Mouse (Mus musculus): ENCODE measurements at regions not wholly inside any gene's neighbourhood (a gene's known extent, or its start where the extent isn't known, plus 50 kb on each side); places are given as distances from the start of the nearest gene placed in this dataset.
A peak's percentile ranks its signal among the peaks of the same experiment; 100 is the strongest.

GRCm38 (mm10) chr1:100551293-100551692, 778.7 kb downstream of the Cntnap5b start:
- no peak for DNase-seq (ENCODE audit: low read depth, low spot score)

- peak; percentile 61 for DNase-seq (ENCODE audit: low read depth, low spot score)
These were observed 784.4 kb downstream of the Cntnap5b start for GRCm38 (mm10) chr1:100556937-100557336.
